Mouse (Mus musculus) intestine, embryonic 15.5 days (tissue): ENCODE measurements around the gene Prss46. TPM values are rescaled to one million over a fixed set of nuclear protein-coding genes. Genes with fewer than 3 reads are reported as not detected.

ENCODE experiments used
- ATAC-seq: fragments of 200-750 bp; cut with Nextera tagmentation; 2 replicates; pipeline ENCODE4 v1.8.0; 2017; ENCODE audit warnings: moderate TSS enrichment, moderate library complexity
- H3K27ac ChIP-seq: fragments of 300-500 bp; sonication (generic); 2 replicates; pipeline ENCODE4 v1.5.1; 2015; ENCODE audit warnings: mild to moderate bottlenecking, inconsistent platforms
- H3K27me3 ChIP-seq: fragments of 300-500 bp; sonication (generic); replicated peaks from 2 replicates; pipeline ENCODE4 v1.6.1; 2015; ENCODE audit warnings: inconsistent platforms
- H3K36me3 ChIP-seq: fragments of 300-500 bp; sonication (generic); 2 replicates; pipeline ENCODE4 v1.6.1; 2015; ENCODE audit warnings: inconsistent platforms
- H3K4me1 ChIP-seq: fragments of 300-500 bp; sonication (generic); replicated peaks from 2 replicates; pipeline ENCODE4 v1.6.1; 2015; ENCODE audit warnings: inconsistent platforms
- H3K4me2 ChIP-seq: fragments of 300-500 bp; sonication (generic); replicated peaks from 2 replicates; pipeline ENCODE4 v1.6.1; 2015; ENCODE audit warnings: mild to moderate bottlenecking, inconsistent platforms
- H3K4me3 ChIP-seq: fragments of 300-500 bp; sonication (generic); replicated peaks from 2 replicates; pipeline ENCODE4 v1.5.1; 2015; ENCODE audit warnings: inconsistent platforms
- H3K9ac ChIP-seq: fragments of 300-500 bp; sonication (generic); 2 replicates; pipeline ENCODE4 v1.6.1; 2015; ENCODE audit warnings: inconsistent platforms
- H3K9me3 ChIP-seq: fragments of 300-500 bp; sonication (generic); 2 replicates; pipeline ENCODE4 v1.6.1; 2016; ENCODE audit warnings: inconsistent platforms
- WGBS: fragments of 180-500 bp; shearing (Covaris S2); methylation state at CpG from one replicate; pipeline ENCODE4 v1.1.7; 2015; 5-methylcytosine and 5-hydroxymethylcytosine counted together
- polyA plus RNA-seq: library from polyadenylated mRNA; unstranded; fragments of >200 nt; fragmentation: Nextera tagmentation; extraction: Ambion mirVana; gene quantifications from 2 replicates; pipeline ENCODE4 v1.2.1, GENCODE M21; 2015

The Prss46 gene
- polyA plus RNA-seq, 1 experiment from 2014 or later: not detected

- H3K27me3 ChIP-seq: peaks cover 10% of the 10 kb centered on the region
- H3K36me3 ChIP-seq: no peaks in the 10 kb centered on the region
- peak overlapping the region; percentile 23 for H3K4me3 ChIP-seq
- H3K27ac ChIP-seq: peak overlapping the region; percentile 33; the same call in 1 of the 2 replicates
- ATAC-seq: no peak
- 11% methylated on average over 40 of the region's 40 CpGs for WGBS
- H3K9ac ChIP-seq: peak overlapping the region; percentile 24; the same call in 1 of the 2 replicates
- H3K9me3 ChIP-seq: no peaks in the 10 kb centered on the region
- H3K4me2 ChIP-seq: peak overlapping the region; percentile 61
- H3K4me1 ChIP-seq: peaks cover 24% of the 10 kb centered on the region
Measured at GRCm38 (mm10) chr9:110873681-110874659, 29.7 kb downstream of the Prss46 start.

GRCm38 (mm10) chr9:110874660-110875191 is 30.4 kb downstream of the Prss46 start:
- Histone ChIP-seq H3K4me1 (peaks cover 28% of the 10 kb centered on the region), H3K27ac (peak overlapping the region; percentile 33; the same call in 1 of the 2 replicates), H3K4me3 (no peak overlapping the region), H3K9me3 (no peaks in the 10 kb centered on the region), H3K36me3 (no peaks in the 10 kb centered on the region), H3K27me3 (peaks cover 10% of the 10 kb centered on the region), H3K9ac (no peak overlapping the region), H3K4me2 (no peak overlapping the region)
- WGBS: 15% methylated on average over 3 of the region's 3 CpGs
- ATAC-seq: no peak

GRCm38 (mm10) chr9:110875288-110875695 is 31.0 kb downstream of the Prss46 start:
- Histone ChIP-seq H3K27ac (peak overlapping the region; percentile 51; the same call in 1 of the 2 replicates), H3K4me2 (no peak overlapping the region), H3K4me1 (peaks cover 32% of the 10 kb centered on the region), H3K9me3 (no peaks in the 10 kb centered on the region), H3K9ac (no peak overlapping the region), H3K36me3 (no peaks in the 10 kb centered on the region), H3K4me3 (no peak overlapping the region), H3K27me3 (peaks cover 12% of the 10 kb centered on the region)
- peak; percentile 63 for ATAC-seq
- WGBS: 13% methylated on average over 4 of the region's 6 CpGs

- Histone ChIP-seq H3K36me3 (no peaks in the 10 kb centered on the region), H3K4me2 (no peak overlapping the region), H3K9me3 (no peaks in the 10 kb centered on the region), H3K27ac (no peak overlapping the region), H3K27me3 (peaks cover 18% of the 10 kb centered on the region), H3K9ac (no peak overlapping the region), H3K4me1 (peaks cover 37% of the 10 kb centered on the region), H3K4me3 (no peak overlapping the region)
- ATAC-seq: no peak
- WGBS: 79% methylated on average over 1 of the region's 1 CpGs
Measured at GRCm38 (mm10) chr9:110877353-110877752, 33.0 kb downstream of the Prss46 start.

GRCm38 (mm10) chr9:110877888-110878287 is 33.6 kb downstream of the Prss46 start:
- Histone ChIP-seq H3K9ac (no peak overlapping the region), H3K36me3 (no peaks in the 10 kb centered on the region), H3K4me3 (no peak overlapping the region), H3K27me3 (peaks cover 15% of the 10 kb centered on the region), H3K4me2 (no peak overlapping the region), H3K4me1 (peaks cover 37% of the 10 kb centered on the region), H3K9me3 (no peaks in the 10 kb centered on the region), H3K27ac (no peak overlapping the region)
- 86% methylated on average over 5 of the region's 5 CpGs for WGBS
- no peak for ATAC-seq

GRCm38 (mm10) chr9:110879191-110879920 is 35.0 kb downstream of the Prss46 start, which contains the start of gene Als2cl:
TSS of gene Als2cl (plus strand) at chr9:110879870.
- 16% methylated on average over 12 of the region's 12 CpGs for WGBS
- Histone ChIP-seq H3K9ac (peak within 1 kb of the TSS; percentile 42), H3K27me3 (peaks cover 7% of the 10 kb centered on the region), H3K36me3 (no peaks in the 10 kb centered on the region), H3K9me3 (no peaks in the 10 kb centered on the region), H3K4me2 (peak within 1 kb of the TSS; percentile 92), H3K4me1 (peaks cover 28% of the 10 kb centered on the region), H3K4me3 (peak within 1 kb of the TSS; percentile 60), H3K27ac (peak within 1 kb of the TSS; percentile 79)
- peak; percentile 13 for ATAC-seq

GRCm38 (mm10) chr9:110879998-110880561 is 35.8 kb downstream of the Prss46 start, which contains the start of gene Tmie:
TSS of gene Tmie (minus strand) at chr9:110880113.
- Histone ChIP-seq H3K27ac (peak within 1 kb of the TSS; percentile 79), H3K36me3 (no peaks in the 10 kb centered on the region), H3K9ac (peak within 1 kb of the TSS; percentile 42), H3K4me2 (peak within 1 kb of the TSS; percentile 92), H3K4me3 (peak within 1 kb of the TSS; percentile 60), H3K4me1 (peaks cover 20% of the 10 kb centered on the region), H3K9me3 (no peaks in the 10 kb centered on the region), H3K27me3 (peaks cover 7% of the 10 kb centered on the region)
- ATAC-seq: peak; percentile 87
- WGBS: under 1% methylated on average over 57 of the region's 57 CpGs

GRCm38 (mm10) chr9:110880772-110881171 is 36.5 kb downstream of the Prss46 start:
- H3K4me2 ChIP-seq: peak overlapping the region; percentile 92
- peak overlapping the region; percentile 41 for H3K9ac ChIP-seq

GRCm38 (mm10) chr9:110881953-110882352 is 37.6 kb downstream of the Prss46 start:
- no peak overlapping the region for H3K4me3 ChIP-seq
- peaks cover 7% of the 10 kb centered on the region for H3K27me3 ChIP-seq
- H3K9ac ChIP-seq: no peak overlapping the region
- no peaks in the 10 kb centered on the region for H3K9me3 ChIP-seq
- no peaks in the 10 kb centered on the region for H3K36me3 ChIP-seq
- H3K4me2 ChIP-seq: no peak overlapping the region
- ATAC-seq: no peak
- peaks cover 19% of the 10 kb centered on the region for H3K4me1 ChIP-seq
- 73% methylated on average over 7 of the region's 7 CpGs for WGBS
- no peak overlapping the region for H3K27ac ChIP-seq

More at GRCm38 (mm10) chr9:110880772-110881171, 36.5 kb downstream of the Prss46 start:
- Histone ChIP-seq H3K36me3 (no peaks in the 10 kb centered on the region), H3K27ac (peak overlapping the region; percentile 79), H3K4me3 (peak overlapping the region; percentile 60), H3K4me1 (peaks cover 19% of the 10 kb centered on the region), H3K27me3 (peaks cover 7% of the 10 kb centered on the region), H3K9me3 (no peaks in the 10 kb centered on the region)
- peak; percentile 37 for ATAC-seq
- WGBS: 52% methylated on average over 4 of the region's 4 CpGs

- WGBS: 61% methylated on average over 9 of the region's 9 CpGs
- no peak for ATAC-seq
Measured at GRCm38 (mm10) chr9:110887388-110888303, 43.3 kb downstream of the Prss46 start.

GRCm38 (mm10) chr9:110888935-110889334 is 44.6 kb downstream of the Prss46 start:
- no peak for ATAC-seq
- Histone ChIP-seq H3K4me2 (no peak overlapping the region), H3K9ac (no peak overlapping the region), H3K9me3 (no peaks in the 10 kb centered on the region), H3K4me3 (no peak overlapping the region), H3K27me3 (no peaks in the 10 kb centered on the region), H3K4me1 (peaks cover 18% of the 10 kb centered on the region; the same call in 1 of the 2 replicates), H3K36me3 (no peaks in the 10 kb centered on the region), H3K27ac (no peak overlapping the region)
- WGBS: 91% methylated on average over 14 of the region's 14 CpGs

More at GRCm38 (mm10) chr9:110887388-110888303, 43.3 kb downstream of the Prss46 start:
- Histone ChIP-seq H3K4me3 (no peak overlapping the region), H3K9me3 (no peaks in the 10 kb centered on the region), H3K27ac (no peak overlapping the region), H3K4me2 (no peak overlapping the region), H3K9ac (no peak overlapping the region), H3K36me3 (no peaks in the 10 kb centered on the region), H3K4me1 (peaks cover 18% of the 10 kb centered on the region; the same call in 1 of the 2 replicates), H3K27me3 (no peaks in the 10 kb centered on the region)
